Mouse (Mus musculus) spleen, postnatal 36 days (tissue): Measurements from ENCODE around the gene Chd5.

Experiments used
- DNase-seq, 2 experiments: peaks; one replicate each; pipeline ENCODE4 v3.0.0; 2022; ENCODE audit warnings: low spot score in 2 of 2, mixed read lengths in 1 of 2

Gene Chd5

DNA sequence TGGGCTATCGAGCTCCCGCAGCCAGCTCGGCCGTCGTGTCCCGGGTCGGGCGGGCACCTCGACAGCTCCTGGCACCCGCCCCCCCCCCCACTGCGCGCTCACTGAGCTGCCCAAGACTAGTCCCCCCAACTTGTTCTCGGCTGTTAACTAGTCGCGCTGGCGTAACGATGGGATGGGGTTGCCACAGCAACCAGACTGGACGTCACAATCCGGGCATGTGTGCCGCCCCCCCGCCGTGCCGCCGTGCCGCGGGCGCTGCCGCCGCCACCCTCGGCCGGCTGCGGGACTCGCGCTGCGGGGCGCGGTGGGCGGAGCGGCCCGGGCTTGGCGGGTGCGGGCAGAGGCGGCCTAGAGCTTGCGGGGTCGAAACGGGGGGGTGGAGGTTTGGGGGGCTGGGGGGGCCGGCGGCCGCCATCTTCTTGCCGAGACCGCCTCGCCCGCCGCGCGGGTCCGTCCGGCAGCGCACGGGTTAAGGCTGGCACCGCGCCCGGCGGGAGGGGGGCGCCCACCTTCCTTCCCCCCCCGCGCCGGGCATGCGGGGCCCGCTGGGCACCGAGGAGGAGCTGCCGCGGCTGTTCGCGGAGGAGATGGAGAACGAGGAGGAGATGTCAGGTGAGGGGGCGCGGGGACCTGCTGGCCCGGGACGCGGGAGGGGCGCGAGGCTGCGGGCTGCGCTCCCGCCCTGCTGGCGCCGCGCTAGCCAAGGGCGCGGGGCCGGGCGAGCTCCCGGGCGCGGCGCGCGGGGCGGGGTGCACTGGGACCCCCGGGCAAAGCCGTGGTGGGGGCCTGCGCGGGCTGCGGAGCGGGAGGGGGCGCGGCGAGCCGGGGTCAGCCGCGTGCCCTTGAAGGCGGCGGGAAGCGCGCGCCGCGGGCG is at the start of gene Chd5:
Chd5 (plus strand) TSS at position 233 of the 874 bp plus-strand sequence.
- no peak for DNase-seq

- DNase-seq = no peak
These were observed 48.1 kb upstream of the Chd5 start for GRCm38 (mm10) chr4:152290385-152290784.

DNA sequence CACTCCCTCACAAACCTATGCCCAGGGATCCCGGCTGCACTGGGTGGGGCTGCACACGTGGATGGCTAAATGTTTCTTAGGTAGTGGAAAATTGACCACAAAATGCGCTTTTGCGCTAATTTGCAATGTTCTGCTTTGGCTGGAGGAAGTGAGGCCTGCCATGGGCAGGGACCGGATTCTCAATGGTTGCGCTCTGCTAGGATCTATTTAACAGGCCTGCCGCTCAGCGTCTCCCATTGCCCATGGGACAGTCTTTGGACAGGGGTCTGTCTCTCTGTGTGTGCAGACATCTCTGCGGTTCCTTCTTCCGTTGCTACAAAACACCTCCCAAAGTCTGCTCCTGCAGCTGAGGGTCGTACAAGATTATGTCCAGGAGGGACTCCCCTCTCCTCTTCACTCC is 47.5 kb upstream of the Chd5 start:
- no peak for DNase-seq

DNA sequence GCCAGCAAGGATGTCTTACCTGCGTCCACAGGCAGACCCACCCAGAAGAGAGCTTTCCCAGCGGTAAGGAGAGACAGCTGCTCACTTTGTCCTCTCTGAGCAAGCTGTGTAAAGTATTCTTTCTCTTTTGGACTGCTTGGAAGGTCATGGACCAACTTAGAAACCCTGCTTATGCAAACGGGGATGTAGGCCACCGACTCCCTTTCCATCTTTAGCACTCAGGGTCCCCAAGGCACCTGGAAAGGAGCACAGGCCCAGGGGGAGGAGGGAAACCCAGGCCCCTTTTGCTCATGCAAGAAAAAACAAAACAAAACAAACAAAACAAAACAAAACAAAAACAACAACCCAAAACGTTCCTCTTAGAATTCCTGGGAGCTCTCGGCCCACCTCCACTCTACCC is 46.9 kb upstream of the Chd5 start, which contains the start of gene Hes3:
Hes3 (minus strand) TSS at position 101 of the 400 bp plus-strand sequence.
- no peak for DNase-seq

GRCm38 (mm10) chr4:152292102-152292765 is 46.2 kb upstream of the Chd5 start:
- no peak for DNase-seq

DNA sequence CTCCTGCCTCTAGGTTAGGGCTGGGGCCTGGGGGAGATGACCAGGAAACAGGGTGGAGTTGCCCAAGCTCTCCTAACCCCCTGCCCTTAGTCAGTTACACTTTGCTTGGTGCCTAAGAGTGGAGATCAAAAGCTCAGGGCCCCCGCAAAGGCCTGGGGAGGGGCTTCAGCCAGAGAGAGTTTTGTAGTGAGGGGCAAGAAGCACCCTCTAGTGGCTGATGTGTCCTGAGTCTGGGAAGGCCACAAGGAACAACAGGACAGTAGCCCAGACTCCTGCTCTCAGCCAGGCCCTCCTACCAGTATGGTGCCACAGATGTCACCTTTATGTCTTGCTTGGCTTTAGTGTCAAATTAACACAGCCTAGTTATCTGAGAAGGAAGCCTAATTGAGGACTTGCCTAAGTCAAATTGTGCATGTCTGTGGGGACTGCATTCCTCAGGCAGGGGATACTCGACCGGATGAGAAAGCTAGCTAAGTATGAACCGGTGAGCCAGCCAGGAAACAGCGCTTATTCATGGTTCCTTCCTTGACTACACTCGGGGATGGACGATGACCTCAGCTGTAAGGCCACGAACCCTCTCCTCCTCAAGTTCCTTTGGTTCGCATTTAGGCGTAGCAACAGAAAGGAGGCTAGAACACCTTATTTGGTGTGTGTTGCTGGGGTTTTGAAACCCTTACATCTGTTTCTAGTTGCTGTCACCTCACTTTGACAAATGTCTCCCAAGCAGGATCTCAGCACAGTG is 44.1 kb upstream of the Chd5 start:
- no peak for DNase-seq

DNA sequence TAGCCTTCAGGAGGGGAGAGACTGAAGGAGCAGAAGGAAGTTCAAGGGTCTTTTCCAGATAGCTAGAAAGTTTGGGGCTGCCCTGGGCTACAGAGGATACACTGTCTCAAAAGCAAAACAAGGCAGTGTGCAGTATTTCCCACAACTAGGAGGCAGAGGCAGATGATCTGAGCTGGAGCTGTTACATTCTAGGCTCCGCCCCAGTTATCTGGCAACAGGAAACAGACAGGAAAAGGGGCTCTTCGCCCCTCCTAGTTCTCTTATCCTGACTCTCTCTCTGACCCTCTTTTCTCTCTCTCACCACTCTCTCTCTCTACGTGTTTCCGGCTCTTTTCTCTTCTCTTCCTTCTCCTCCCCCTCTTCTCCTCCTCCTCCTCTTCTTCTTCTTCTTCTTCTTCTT is 42.5 kb upstream of the Chd5 start:
- no peak for DNase-seq

DNA sequence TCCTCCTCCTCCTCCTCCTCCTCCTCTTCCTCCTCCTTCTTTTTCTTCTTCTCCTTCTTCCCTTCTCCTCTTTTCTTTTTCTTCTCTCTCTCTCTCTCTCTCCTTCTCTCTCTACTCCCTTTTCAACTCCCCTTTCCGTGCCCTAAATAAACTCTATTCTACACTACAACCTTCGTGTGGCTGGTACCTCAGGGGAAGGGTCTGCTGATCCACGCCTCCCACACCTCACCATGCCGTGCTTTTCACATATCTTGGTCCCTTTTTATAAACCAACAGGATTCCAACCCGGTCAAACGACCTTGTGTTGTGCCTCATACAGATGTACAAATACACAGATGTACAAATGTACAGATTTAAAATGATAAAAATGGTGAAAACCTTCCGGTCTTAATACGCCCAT is 42.1 kb upstream of the Chd5 start:
- DNase-seq = no peak

DNA sequence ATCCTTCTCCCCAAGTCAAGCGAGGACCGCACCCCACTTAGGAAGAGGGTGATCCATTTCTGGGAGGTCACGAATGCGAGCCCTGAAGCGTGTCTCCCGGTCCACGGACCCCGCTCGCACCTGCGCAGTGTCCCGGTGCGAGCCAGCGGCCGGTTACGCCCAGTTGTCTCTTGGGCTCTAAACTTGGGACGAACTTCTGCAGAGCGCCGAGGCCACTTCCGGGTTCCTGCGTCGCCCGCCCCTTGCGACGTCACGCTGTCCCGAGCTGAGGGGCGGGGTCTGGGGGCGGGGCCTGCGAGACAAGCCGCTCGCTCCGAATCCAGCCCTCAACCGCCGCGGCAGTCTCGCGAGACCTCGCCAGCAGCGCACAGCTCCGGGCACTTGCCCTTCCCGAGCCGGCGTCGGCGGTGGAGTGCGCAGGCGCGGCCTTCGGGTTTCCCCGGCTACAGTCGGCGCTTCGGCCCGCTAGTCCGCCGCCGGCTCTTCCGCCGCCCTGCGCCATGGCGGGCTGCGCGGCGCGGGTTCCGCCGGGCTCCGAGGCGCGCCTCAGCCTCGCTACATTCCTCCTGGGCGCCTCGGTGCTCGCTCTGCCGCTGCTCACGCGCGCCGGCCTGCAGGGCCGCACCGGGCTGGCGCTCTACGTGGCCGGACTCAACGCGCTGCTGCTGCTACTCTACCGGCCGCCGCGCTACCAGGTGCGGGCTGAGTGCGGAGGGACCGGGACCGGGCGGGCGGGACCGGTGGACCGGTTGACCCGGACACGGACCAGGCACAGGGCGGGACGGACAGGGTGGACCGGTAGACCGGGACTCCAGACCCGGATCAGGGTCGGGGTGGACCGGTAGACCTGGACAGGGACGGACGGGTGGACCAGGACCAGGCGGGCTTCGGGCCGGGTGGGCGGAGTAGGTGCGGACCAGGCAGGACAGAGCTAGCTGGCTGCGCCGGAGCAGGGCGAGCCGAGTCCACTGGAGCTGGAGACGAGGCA is 41.3 kb upstream of the Chd5 start, which contains the start of gene Icmt:
Icmt (plus strand) TSS at position 354 of the 988 bp plus-strand sequence.
- peak; percentile 100 for DNase-seq

- no peak for DNase-seq
These were observed 39.6 kb upstream of the Chd5 start for GRCm38 (mm10) chr4:152298836-152299235.

- no peak for DNase-seq
These were observed 38.1 kb upstream of the Chd5 start for GRCm38 (mm10) chr4:152300375-152300774.

DNA sequence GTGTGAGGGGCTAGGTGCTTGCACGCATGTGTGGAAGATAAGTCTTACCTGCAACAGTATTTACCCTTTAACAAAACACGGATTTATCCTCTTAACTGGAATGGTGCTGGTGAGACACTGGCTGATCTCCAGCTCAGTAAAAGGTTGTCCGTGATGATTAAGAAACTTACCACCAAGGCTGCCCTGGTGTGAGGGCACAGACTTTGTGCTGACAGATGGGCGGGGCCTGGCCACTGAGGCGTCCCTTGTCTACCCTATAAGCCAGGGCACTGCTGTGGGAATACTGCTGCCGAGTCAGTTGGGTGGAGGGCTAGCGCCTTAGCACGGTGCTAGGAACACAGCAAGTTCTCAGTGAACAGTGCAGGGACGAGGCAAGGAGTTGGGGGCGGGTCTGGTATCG is 36.4 kb upstream of the Chd5 start:
- no peak for DNase-seq

GRCm38 (mm10) chr4:152303172-152303571 is 35.3 kb upstream of the Chd5 start:
- no peak for DNase-seq

GRCm38 (mm10) chr4:152304685-152305084 is 33.8 kb upstream of the Chd5 start:
- no peak for DNase-seq

- no peak for DNase-seq
These were observed 32.5 kb upstream of the Chd5 start for GRCm38 (mm10) chr4:152305991-152306390.

- no peak for DNase-seq
These were observed 30.9 kb upstream of the Chd5 start for GRCm38 (mm10) chr4:152307542-152307941.

- DNase-seq = no peak
These were observed 26.3 kb upstream of the Chd5 start for GRCm38 (mm10) chr4:152312186-152312585.

- no peak for DNase-seq
These were observed 25.2 kb upstream of the Chd5 start for GRCm38 (mm10) chr4:152313211-152313632.

GRCm38 (mm10) chr4:152313934-152314333 is 24.5 kb upstream of the Chd5 start:
- no peak for DNase-seq

GRCm38 (mm10) chr4:152315498-152316213 is 22.8 kb upstream of the Chd5 start:
- no peak for DNase-seq
